Mouse (Mus musculus): ENCODE measurements around the gene Nat9.

- TF ChIP-seq POLR2A (IDR thresholded peaks at IDR 0.05; ENCODE audit: low read depth, low read length) (no peak), CTCF (conservative IDR thresholded peaks at IDR 0.05; ENCODE audit: insufficient read depth, insufficient read length, low read depth, low read length) (no peak)
Observed at GRCm38 (mm10) chr11:115153088-115153487, 34.6 kb downstream of the Nat9 start.

Data from kidney, adult 2 months (tissue).